Mouse (Mus musculus) macrophage (primary cell): ENCODE measurements around the gene Mylip. TPM values are rescaled to one million over a fixed set of nuclear protein-coding genes. Genes with fewer than 3 reads are reported as not detected.

Experiments used
- H3K27ac ChIP-seq: fragments of 350-480 bp; formaldehyde crosslinking; 2 replicates; pipeline ENCODE4 v1.9.0; 2021
- H3K36me3 ChIP-seq: fragments of 350-480 bp; formaldehyde crosslinking; 2 replicates; pipeline ENCODE4 v1.9.0; 2021; ENCODE audit errors: inconsistent target
- H3K4me3 ChIP-seq: fragments of 350-480 bp; formaldehyde crosslinking; 2 replicates; pipeline ENCODE4 v1.9.0; 2021; ENCODE audit errors: inconsistent target
- H3K79me2 ChIP-seq: fragments of 350-480 bp; formaldehyde crosslinking; 2 replicates; pipeline ENCODE4 v1.9.0; 2021; ENCODE audit errors: inconsistent target
- WGBS: methylation state at CpG from one replicate; pipeline ENCODE4 v1.1.7; 2026; ENCODE audit warnings: inconsistent platforms; ENCODE audit not compliant: missing documents; 5-methylcytosine and 5-hydroxymethylcytosine counted together
- polyA plus RNA-seq: library from polyadenylated mRNA; stranded (reverse); fragments of 250-400 nt; gene quantifications from 3 replicates; pipeline ENCODE4 v1.2.4, GENCODE M21; 2018; ENCODE audit warnings: inconsistent platforms

Mylip gene
- polyA plus RNA-seq, 1 experiment from 2014 or later: 107 TPM

DNA sequence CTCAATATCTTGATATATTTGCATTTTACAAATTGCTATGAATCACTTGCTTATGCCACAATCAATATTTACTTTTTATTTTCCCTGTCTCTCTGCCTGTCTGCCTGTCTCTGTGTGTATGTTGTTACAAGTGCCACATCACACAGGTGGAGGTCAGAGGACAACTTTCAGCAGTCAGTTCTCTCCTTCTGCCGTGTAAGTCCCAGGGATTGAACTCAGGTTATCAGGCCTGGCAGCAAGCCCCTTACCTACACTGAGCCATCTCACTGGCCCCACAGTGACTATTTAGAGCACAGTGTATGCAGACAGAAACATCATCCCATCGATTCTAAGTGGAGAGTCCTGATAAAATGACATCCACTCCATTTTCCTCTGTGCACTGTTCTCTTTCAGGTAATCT lies 4.9 kb upstream of the Mylip start:
- H3K36me3 ChIP-seq: no peaks in the 10 kb centered on the region
- H3K4me3 ChIP-seq: no peak overlapping the region
- WGBS: 93% methylated on average over 2 of the region's 2 CpGs
- peaks cover under 1% of the 10 kb centered on the region; the same call in 1 of the 2 replicates for H3K79me2 ChIP-seq
- no peak overlapping the region for H3K27ac ChIP-seq

DNA sequence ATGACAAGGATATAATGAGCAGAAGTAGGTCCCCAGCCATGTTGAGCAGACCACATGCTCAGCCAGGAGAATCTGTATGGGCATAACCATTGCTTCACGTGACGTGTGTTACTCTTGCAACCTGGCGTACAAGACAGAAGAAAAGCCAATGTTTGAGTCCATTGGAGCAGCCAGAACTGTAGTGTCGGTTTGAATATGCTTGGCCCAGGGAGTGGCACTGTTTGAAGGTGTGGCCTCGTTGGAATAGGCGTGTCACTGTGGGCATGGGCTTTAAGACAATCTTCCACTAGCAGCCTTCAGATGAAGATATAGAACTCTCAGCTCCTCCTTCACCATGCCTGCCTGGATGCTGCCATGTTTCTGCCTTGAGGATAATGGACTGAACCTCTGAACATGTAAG lies 4.0 kb upstream of the Mylip start:
- 95% methylated on average over 6 of the region's 6 CpGs for WGBS
- Histone ChIP-seq H3K4me3 (no peak overlapping the region), H3K36me3 (no peaks in the 10 kb centered on the region), H3K27ac (no peak overlapping the region), H3K79me2 (peaks cover 9% of the 10 kb centered on the region)

DNA sequence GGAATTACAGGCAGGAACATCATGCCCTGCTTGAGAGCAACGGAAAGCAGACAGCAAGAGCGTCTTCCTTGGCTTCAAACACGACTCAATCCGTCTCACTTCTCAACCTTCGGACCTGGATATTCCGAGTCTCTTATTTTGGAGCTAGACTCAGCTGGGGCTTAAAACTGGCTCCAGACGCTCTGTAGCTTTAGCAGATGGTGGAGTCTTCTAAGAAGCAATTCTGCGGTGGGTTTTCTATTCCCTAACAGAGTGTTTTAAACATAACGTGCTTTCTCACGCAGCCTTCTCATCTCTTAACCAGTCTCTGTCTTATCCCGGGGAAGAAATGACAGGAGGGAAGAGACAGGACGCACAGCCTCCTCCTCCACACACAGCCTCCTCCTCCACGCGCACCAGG lies 3.3 kb upstream of the Mylip start:
- peaks cover 16% of the 10 kb centered on the region for H3K79me2 ChIP-seq
- 99% methylated on average over 14 of the region's 14 CpGs for WGBS
- no peak overlapping the region for H3K27ac ChIP-seq
- no peak overlapping the region for H3K4me3 ChIP-seq
- no peaks in the 10 kb centered on the region for H3K36me3 ChIP-seq

DNA sequence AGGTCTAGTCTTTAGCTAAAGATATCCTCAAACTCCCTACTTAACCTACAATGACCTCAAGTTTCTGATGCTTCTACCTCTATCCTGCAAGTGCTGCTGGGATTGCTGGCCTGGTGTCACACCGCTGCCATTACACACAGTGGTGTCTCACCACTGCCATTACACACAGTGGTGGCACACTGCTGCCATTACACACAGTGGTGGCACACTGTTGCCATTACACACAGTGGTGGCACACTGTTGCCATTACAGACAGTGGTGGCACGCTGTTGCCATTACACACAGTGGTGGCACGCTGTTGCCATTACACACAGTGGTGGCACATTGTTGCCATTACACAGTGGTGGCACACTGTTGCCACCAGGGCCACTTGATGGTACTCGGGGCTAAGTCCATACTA lies 2.3 kb upstream of the Mylip start:
- no peak overlapping the region for H3K27ac ChIP-seq
- H3K79me2 ChIP-seq: peaks cover 24% of the 10 kb centered on the region
- H3K36me3 ChIP-seq: no peaks in the 10 kb centered on the region
- H3K4me3 ChIP-seq: no peak overlapping the region
- WGBS: 92% methylated on average over 4 of the region's 4 CpGs

DNA sequence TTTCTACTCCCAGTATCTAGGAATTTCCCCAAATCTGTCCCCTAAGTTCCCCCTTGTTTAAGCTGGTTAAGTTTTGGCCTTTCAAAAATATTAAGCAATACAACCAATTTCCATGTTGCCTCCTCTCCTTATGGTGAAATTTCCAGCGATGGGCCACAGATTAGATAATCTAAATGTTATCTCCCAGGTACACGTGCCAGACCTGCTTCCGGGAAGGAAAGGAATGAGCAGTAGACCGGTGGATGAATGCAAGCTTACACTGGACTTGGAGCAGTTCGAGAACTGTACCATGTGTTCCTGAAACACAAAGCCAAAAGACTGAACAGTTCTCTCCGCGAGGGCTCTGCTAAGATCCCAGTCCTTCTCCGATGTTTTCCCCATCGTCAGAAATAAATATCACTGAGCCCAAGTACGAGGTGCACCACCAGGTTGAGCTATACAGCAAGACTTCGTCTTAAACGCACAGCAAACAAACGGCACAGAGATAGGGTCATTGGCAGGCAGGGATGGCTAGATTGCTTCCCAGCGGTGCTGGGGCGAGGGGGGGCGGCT lies 1.2 kb upstream of the Mylip start:
- WGBS: 94% methylated on average over 16 of the region's 16 CpGs
- no peak overlapping the region for H3K4me3 ChIP-seq
- no peak overlapping the region for H3K27ac ChIP-seq
- peaks cover 35% of the 10 kb centered on the region for H3K79me2 ChIP-seq
- 0 out of 2 replicates have a peak, but pooled peaks cover 8% of the 10 kb centered on the region for H3K36me3 ChIP-seq

DNA sequence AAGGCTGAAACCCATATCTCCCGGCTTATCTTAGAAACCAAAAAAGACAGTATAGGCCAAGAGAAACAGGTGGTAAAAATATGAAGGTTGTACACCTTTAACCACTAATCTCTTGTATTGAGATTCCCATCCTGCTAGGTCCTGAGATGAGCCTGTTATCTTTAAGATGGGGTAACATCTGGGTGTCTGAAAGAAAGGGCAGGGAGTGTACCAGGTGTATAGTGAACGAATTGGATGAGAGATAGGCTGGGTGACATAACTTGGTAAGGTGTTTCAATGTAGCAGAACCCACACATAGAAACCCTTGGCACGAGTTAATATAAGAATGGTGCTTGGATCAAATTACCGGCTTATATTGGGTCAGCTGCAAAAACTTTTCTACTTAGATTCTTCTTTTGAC lies 653 bp upstream of the Mylip start:
- H3K4me3 ChIP-seq: no peak overlapping the region; the same call in 1 of the 2 replicates
- no peak overlapping the region for H3K27ac ChIP-seq
- 54% methylated on average over 4 of the region's 4 CpGs for WGBS
- peaks cover 41% of the 10 kb centered on the region for H3K79me2 ChIP-seq
- 0 out of 2 replicates have a peak, but pooled peaks cover 10% of the 10 kb centered on the region for H3K36me3 ChIP-seq

DNA sequence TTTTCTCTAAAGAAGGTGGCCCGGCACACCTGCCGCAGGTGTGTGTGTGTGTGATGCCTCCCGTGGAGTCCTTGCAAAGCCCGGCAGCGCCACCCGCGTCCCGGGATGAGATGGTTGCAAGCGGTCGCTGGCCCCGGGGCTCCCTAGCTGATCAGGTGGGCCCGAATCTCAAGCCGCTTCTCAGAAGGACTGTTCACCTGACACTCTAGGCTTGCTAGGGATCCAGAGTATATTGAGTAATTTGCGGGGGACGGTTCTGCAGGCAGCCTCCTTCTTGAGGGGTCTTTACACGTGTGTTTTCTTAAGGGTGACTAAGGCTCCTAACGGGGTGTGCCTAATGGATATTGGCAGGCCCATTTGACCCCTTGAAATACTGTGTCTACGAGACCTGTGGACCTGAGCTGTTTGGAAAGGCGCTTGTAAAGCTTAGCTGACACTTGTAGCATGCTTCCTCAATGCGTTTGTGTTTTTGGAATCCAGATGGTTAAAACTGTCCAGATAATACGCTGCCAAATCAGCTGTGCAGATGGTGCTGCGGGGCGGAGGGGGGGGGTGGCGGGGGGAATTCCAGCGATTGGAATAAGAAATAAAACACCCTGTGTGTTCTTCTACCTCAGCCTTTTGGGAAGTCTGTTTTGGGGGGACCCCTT lies 895 bp downstream of the Mylip start:
- 1% methylated on average over 22 of the region's 25 CpGs for WGBS
- Histone ChIP-seq H3K36me3 (0 out of 2 replicates have a peak, but pooled peaks cover 13% of the 10 kb centered on the region), H3K4me3 (peak overlapping the region; percentile 85), H3K79me2 (peaks cover 57% of the 10 kb centered on the region), H3K27ac (peak overlapping the region; percentile 89)

DNA sequence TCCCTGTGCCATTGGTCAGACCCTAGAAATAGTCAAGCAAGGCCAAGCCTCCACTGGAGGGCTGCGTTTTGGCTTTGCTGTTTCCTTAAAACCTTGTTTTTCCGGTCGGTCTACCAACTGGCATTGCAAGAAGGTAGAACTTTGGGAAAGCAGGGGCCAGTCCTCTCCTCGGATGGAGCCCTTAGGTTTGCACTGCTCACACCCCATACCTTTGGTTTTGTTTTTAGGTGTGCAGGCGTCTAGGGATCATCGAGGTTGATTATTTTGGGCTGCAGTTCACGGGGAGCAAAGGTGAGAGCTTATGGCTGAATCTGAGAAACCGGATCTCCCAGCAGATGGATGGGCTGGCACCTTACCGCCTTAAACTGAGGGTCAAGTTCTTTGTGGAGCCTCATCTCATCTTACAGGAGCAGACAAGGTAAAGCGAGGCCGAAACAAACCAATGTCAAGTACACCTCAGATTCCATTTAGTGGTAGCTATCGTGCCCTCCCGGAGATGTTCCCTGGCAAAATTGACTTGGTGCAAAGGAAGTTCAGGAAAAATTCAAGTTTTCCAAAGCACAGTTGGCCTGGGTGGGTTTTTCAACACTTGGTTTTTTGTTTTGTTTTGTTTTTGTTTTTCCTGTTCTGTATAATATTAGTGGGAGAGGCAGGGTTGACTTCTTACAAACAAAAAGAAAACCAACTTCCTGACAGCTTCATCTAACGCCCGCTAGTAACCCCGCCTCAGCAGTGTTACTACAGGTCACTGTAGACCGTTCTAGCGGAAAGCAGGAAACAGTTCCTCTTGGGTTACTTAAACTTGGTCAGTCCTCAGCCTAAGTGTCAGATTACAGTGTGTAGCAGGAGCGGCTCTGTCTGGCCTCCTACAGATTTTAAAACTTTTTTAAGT lies 1.7 kb downstream of the Mylip start:
- Histone ChIP-seq H3K36me3 (peaks cover 20% of the 10 kb centered on the region; the same call in 1 of the 2 replicates), H3K4me3 (peak overlapping the region; percentile 85), H3K27ac (peak overlapping the region; percentile 89), H3K79me2 (peaks cover 64% of the 10 kb centered on the region)
- 0% methylated on average over 18 of the region's 19 CpGs for WGBS

DNA sequence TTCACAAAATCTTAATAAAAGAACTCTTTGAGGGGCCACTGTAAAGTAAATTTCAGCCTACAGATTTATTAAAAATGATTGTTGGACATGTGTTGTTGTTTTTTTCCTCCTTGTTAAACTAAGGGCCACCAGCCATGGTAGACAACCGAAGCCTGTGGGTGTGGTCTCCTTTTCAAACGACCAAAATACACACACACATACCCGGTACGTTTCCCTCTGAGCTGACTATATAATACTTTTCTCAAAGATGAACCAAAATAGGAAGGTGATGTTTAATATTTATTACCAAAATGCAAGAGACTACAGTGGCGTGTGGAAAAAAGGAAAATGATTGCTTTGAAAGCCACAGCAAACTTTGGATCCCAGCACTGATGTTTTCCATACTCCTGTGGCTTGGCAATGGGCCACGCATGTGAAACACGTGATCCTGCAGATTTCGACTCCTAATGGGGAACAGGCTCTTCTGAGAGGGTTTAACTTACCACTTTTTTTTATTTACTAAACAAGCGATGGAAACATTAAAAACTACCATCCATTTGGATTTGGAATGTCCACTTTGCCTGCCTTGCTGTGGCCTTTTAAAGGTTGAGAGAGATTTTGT lies 2.4 kb downstream of the Mylip start:
- peaks cover 22% of the 10 kb centered on the region; the same call in 1 of the 2 replicates for H3K36me3 ChIP-seq
- peak overlapping the region; percentile 89 for H3K27ac ChIP-seq
- 3% methylated on average over 9 of the region's 9 CpGs for WGBS
- H3K79me2 ChIP-seq: peaks cover 72% of the 10 kb centered on the region
- H3K4me3 ChIP-seq: peak overlapping the region; percentile 85

DNA sequence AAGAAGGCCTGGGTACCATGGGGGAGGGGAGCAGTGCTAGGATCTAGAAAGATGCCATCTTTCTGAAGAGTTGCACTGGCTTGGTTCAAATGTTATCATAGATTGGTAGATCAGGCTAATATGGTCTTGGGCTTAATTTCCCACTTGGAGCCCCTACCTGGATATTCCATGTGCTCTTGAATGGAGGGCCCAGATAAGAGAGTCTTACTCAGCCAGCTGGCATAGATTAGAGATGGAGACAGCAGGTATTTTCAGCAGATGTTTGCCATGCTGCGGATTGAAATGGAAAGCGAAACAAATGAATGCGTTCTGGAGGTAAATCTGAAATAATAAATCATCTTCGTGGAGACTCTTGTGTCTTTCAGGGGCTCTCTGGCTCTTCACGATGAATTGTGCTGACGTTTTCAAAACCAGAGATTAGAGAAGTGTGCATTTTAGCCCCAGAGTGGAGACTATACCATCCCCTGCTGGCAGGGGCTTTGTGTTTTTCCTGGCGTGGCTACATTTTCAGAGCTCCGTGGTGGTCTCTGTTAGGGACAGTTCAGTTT lies 4.8 kb downstream of the Mylip start:
- no peak overlapping the region for H3K27ac ChIP-seq
- H3K4me3 ChIP-seq: no peak overlapping the region
- H3K36me3 ChIP-seq: peaks cover 24% of the 10 kb centered on the region; the same call in 1 of the 2 replicates
- peaks cover 95% of the 10 kb centered on the region for H3K79me2 ChIP-seq
- 57% methylated on average over 8 of the region's 8 CpGs for WGBS

DNA sequence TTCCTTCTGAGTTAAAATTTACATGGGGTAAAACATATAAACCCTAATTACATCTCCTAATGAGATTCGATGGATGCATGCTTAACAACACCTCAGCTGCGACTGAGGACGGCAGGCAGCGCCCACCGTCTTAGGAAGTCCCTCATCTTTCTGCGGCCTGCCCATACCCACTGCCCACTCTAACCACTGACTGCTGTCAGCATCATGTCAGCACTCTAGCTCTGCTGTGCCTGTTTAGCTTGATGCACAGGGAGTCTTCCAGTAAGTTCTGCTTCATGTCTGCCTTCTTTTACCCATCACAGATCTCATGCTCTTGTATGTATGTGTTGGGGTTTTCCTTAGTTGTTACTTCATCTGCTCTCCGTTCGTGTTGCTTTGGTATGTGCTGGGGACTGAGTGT lies 7.2 kb downstream of the Mylip start:
- H3K79me2 ChIP-seq: peaks cover 95% of the 10 kb centered on the region
- H3K36me3 ChIP-seq: peaks cover 32% of the 10 kb centered on the region; the same call in 1 of the 2 replicates
- H3K4me3 ChIP-seq: no peak overlapping the region
- 81% methylated on average over 8 of the region's 8 CpGs for WGBS
- H3K27ac ChIP-seq: no peak overlapping the region

DNA sequence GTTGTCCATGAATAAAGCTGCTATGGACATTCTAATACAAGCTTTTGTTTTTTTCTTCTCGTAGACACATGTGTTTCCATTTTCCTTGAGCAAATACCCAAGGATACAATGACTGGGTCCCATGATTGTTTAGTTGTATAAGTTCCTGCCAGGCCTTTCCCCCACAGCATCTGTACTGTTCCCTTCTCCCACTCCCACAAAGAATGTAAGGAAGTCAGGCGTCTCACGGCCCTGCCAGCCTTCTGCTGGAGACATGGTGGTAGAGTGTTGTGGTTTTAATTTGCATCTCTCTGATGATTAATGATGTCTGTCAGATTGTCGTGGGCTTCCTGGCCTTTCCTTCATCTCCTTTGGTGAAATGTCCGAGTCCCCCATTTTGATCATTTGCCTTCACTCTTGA lies 7.7 kb downstream of the Mylip start:
- Histone ChIP-seq H3K36me3 (peaks cover 32% of the 10 kb centered on the region; the same call in 1 of the 2 replicates), H3K27ac (no peak overlapping the region), H3K79me2 (peaks cover 95% of the 10 kb centered on the region), H3K4me3 (no peak overlapping the region)
- 46% methylated on average over 5 of the region's 5 CpGs for WGBS

DNA sequence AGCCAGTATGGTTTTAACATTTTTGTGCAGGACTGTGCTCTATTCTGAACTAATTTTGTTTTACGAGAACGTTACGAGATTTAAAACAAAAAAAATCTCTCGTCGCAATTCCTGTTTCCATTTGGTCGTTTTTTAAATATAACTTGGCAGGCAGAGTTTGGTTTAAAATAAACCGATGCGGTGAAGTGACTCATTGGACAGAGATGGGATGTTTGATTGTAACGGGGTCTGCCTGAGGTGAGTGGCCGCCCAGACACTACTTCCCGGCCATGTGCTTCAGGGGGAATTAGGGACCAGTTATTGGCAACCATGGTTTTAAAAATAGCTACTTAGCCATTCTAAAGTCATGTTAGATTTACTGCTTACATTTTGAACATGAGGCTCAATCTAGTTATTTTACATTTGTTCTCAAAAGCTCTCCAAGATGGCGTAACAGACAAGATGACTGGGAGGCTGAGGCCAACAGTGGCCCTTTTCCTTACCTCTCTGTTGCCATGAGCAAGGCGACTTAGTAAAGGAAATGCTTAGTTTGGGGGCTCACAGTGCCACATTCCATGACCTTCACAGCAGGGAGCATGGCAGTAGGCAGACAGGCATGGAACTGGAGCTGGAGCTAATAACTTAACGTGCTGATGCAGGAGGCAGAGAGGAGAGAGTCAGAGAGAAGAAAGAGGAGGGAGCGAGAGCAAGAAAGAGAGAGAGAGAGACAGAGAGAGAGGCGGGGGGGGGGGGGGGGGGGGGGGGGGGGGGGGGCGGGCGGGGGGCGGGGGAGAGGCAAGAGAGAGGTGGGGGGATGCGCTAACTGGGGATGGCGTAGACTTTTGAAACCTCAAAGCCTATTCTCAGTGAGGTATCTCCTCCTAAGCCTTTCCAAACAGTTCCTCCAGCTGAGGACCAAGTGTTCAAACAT lies 8.6 kb downstream of the Mylip start:
- WGBS: 73% methylated on average over 15 of the region's 21 CpGs
- Histone ChIP-seq H3K36me3 (peaks cover 32% of the 10 kb centered on the region), H3K27ac (no peak overlapping the region), H3K4me3 (no peak overlapping the region), H3K79me2 (peaks cover 95% of the 10 kb centered on the region)
